Mouse (Mus musculus): Measurements from ENCODE around the gene Unc119. TPM values are rescaled to one million over a fixed set of nuclear protein-coding genes. Genes with fewer than 3 reads are reported as not detected.

Gene Unc119
- polyA plus RNA-seq (2017; shearing (Covaris generic)): 11.7 TPM

GRCm38 (mm10) chr11:78343381-78344327, at the start of gene Unc119:
Gene Unc119, plus strand, starts transcription at chr11:78343482.

DNA sequence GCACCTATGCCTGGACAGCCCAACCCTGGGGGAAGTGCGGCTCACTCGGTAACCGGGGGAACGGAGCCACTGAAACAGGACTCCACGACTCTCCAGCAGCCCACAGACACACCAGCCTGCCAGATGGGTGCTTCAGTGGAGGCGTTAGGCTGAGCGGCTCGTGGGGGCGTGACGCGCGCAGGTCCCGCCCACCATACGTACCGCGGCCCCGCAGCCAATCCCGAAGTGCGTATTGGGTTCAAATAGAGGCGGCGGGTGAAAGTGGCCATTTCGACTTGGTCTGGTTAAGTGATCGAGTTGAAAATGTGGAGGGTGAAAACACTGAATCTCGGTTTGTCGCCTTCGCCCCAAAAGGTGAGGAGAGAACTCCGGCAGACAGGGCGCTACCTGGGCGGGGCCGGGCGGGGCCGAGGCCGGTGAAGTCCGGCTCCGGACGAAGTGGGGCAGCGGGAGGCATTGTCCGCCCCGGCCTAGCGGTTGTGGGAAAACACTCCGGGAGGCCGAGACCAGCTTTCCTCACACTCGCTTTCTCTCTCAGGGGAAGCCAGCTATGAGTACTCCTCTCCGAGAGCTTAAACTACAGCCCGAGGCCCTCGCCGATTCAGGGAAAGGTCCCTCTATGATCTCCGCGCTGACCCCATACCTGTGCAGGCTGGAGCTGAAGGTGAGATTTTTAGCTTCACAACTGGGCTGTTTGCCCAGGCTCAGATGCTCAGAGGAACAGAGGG, 41.8 kb upstream of the Unc119 start, which contains the start of gene Spag5:
Gene Spag5, plus strand, starts transcription at position 173 of the 728 bp plus-strand sequence.

GRCm38 (mm10) chr11:78322860-78323259, 20.4 kb upstream of the Unc119 start, which contains the start of gene Aldoc:
Gene Aldoc, plus strand, starts transcription at chr11:78322968.

DNA sequence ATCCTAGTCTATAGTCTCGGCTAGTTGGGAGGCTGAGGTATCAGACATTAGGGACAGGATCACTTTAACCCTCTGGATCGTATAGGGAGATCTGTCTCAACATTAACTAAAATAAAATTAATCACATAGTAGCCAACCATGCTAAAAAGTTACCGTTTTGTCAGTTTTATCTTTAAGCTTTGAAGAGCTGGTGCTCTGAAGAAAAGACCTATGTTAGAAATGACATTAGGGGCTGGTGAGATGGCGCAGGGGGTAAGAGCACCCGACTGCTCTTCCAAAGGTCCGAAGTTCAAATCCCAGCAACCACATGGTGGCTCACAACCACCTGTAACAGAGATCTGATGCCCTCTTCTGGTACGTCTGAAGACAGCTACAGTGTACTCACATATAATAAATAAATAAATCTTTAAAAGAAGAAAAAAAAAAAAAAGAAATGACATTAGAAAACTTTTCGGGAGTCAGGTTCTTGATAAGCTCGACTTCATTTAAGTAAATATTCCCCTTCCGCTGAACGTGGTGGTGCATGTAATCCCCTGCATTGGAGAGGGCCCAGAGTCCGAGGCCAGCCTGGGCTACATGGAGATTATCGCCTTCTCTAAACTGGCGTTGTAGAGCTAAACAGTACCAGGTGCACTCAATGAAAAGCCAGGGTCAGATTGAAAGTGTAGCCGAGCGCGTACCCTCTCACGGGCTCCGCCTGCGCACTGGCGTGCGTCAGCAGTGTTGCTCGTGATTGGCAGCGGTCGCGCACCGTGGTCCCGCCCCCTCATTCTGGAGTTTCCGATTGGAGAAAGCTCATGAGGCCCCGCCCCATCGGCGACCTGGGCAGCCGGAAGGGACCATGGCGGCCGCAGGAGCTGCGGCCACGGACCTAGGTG, 15.4 kb upstream of the Unc119 start, which contains the start of gene Pigs:
Gene Pigs, plus strand, starts transcription at position 782 of the 878 bp plus-strand sequence.

GRCm38 (mm10) chr11:78386508-78387043, 43.3 kb downstream of the Unc119 start, which contains the start of gene Foxn1:
Gene Foxn1, minus strand, starts transcription at chr11:78386558.

Other genes starting within 250 kb of the Unc119 start
- gene Fam222b, start 248.8 kb upstream of the Unc119 start, polyA plus RNA-seq (2017; shearing (Covaris generic)): 17.3 TPM
- gene Traf4, start 177.9 kb upstream of the Unc119 start, polyA plus RNA-seq (2017; shearing (Covaris generic)): 92.9 TPM
- 15.1 TPM for gene Nek8, start 166.8 kb upstream of the Unc119 start, polyA plus RNA-seq (2017; shearing (Covaris generic))
- gene Tlcd1, start 166.8 kb upstream of the Unc119 start, polyA plus RNA-seq (2017; shearing (Covaris generic)): 2.5 TPM
- 2,044 TPM for gene Rpl23a, start 159.9 kb upstream of the Unc119 start, polyA plus RNA-seq (2017; shearing (Covaris generic))
- gene Rab34, start 155.1 kb upstream of the Unc119 start, polyA plus RNA-seq (2017; shearing (Covaris generic)): not detected
- not detected for gene Proca1, start 150.1 kb upstream of the Unc119 start, polyA plus RNA-seq (2017; shearing (Covaris generic))
- gene Sdf2, start 97.7 kb upstream of the Unc119 start, polyA plus RNA-seq (2017; shearing (Covaris generic)): 84.4 TPM
- 51.6 TPM for gene Supt6, start 97.5 kb upstream of the Unc119 start, polyA plus RNA-seq (2017; shearing (Covaris generic))
- gene 2610507B11Rik, start 81.7 kb upstream of the Unc119 start, polyA plus RNA-seq (2017; shearing (Covaris generic)): 82.8 TPM
- gene BC030499, start 52.6 kb upstream of the Unc119 start, polyA plus RNA-seq (2017; shearing (Covaris generic)): 0.30 TPM
- gene Spag5, start 42.0 kb upstream of the Unc119 start, polyA plus RNA-seq (2017; shearing (Covaris generic)): 1.2 TPM
- gene Aldoc, start 20.5 kb upstream of the Unc119 start, polyA plus RNA-seq (2017; shearing (Covaris generic)): 4.4 TPM
- gene Pigs, start 15.1 kb upstream of the Unc119 start, polyA plus RNA-seq (2017; shearing (Covaris generic)): 73.4 TPM
- not detected for gene Foxn1, start 43.1 kb downstream of the Unc119 start, polyA plus RNA-seq (2017; shearing (Covaris generic))
- not detected for gene Slc13a2, start 78.7 kb downstream of the Unc119 start, polyA plus RNA-seq (2017; shearing (Covaris generic))
- 0.53 TPM for gene Slc46a1, start 122.2 kb downstream of the Unc119 start, polyA plus RNA-seq (2017; shearing (Covaris generic))
- gene Sarm1, start 154.3 kb downstream of the Unc119 start, polyA plus RNA-seq (2017; shearing (Covaris generic)): 2.0 TPM
- gene Vtn, start 155.6 kb downstream of the Unc119 start, polyA plus RNA-seq (2017; shearing (Covaris generic)): not detected
- not detected for gene Sebox, start 160.0 kb downstream of the Unc119 start, polyA plus RNA-seq (2017; shearing (Covaris generic))
- gene Tmem199, start 168.7 kb downstream of the Unc119 start, polyA plus RNA-seq (2017; shearing (Covaris generic)): 16.0 TPM
- 40.7 TPM for gene Poldip2, start 168.7 kb downstream of the Unc119 start, polyA plus RNA-seq (2017; shearing (Covaris generic))
- gene Tnfaip1, start 192.8 kb downstream of the Unc119 start, polyA plus RNA-seq (2017; shearing (Covaris generic)): 16.0 TPM
- 55.2 TPM for gene Ift20, start 192.9 kb downstream of the Unc119 start, polyA plus RNA-seq (2017; shearing (Covaris generic))
- 11.9 TPM for gene Tmem97, start 207.3 kb downstream of the Unc119 start, polyA plus RNA-seq (2017; shearing (Covaris generic))